In genomic region chr2:157943514-157944155, GRCm38 (mm10) we compare ENCODE assay signal across 8 mouse cellular contexts. TPM values are rescaled to one million over a fixed set of nuclear protein-coding genes. Genes with fewer than 3 reads are reported as not detected.
DNase-seq lines count a peak whose midpoint lies in the region; ATAC-seq and TF ChIP-seq lines count a peak whose summit lies in the region.

No protein-coding gene starts in this region.

- no peak overlapping the region for H3K27ac ChIP-seq in ES-Bruce4 (ENCODE audit: insufficient read depth, low read length)
- peak overlapping the region; percentile 20 for H3K27ac ChIP-seq in forebrain, embryonic 15.5 days (replicated peaks)
- H3K27ac ChIP-seq in liver, embryonic 16.5 days (ENCODE audit: low read length), result no peak overlapping the region
- no peak overlapping the region for H3K27ac ChIP-seq in olfactory bulb, adult 2 months (ENCODE audit: insufficient read depth, low read depth, low read length)

- intact Hi-C loops in heart, postnatal 14 days (cut with DNase I), result loop anchor here (5.0 to 10.0 kb wide), 2 partner anchors 306 to 339 kb away; no protein-coding TSS in a partner anchor

- TF ChIP-seq POLR2A in ES-Bruce4 (IDR thresholded peaks at IDR 0.05; ENCODE audit: insufficient read depth, low read length), result no peak
- TF ChIP-seq POLR2A in olfactory bulb, adult 2 months (IDR thresholded peaks at IDR 0.05; ENCODE audit: insufficient read depth, low read depth, low read length), result no peak

- H3K4me2 ChIP-seq in forebrain, embryonic 15.5 days (replicated peaks), result peak overlapping the region; percentile 95
- peak overlapping the region; percentile 54 for H3K4me2 ChIP-seq in liver, embryonic 16.5 days (ENCODE audit: low read depth, low read length)

- peak overlapping the region; percentile 78 for H3K9ac ChIP-seq in ES-Bruce4 (ENCODE audit: low read depth, poor library complexity, severe bottlenecking)
- H3K9ac ChIP-seq in forebrain, embryonic 15.5 days (replicated peaks), result peak overlapping the region; percentile 68
- no peak overlapping the region for H3K9ac ChIP-seq in liver, embryonic 16.5 days (ENCODE audit: low read depth, low read length)

- peak overlapping the region; percentile 61 for H3K4me3 ChIP-seq in ES-Bruce4 (ENCODE audit: low read depth, low read length)
- peak overlapping the region; percentile 52 for H3K4me3 ChIP-seq in forebrain, embryonic 15.5 days
- peak overlapping the region; percentile 31 for H3K4me3 ChIP-seq in liver, embryonic 16.5 days (ENCODE audit: low read depth, low read length)
- H3K4me3 ChIP-seq in olfactory bulb, adult 2 months (ENCODE audit: insufficient read depth, low read depth, low read length), result peak overlapping the region; percentile 54

- TF ChIP-seq EP300 in ES-Bruce4 (IDR thresholded peaks at IDR 0.05; ENCODE audit: insufficient read depth, low read depth, low read length), result no peak

- no peaks in the 10 kb centered on the region for H3K27me3 ChIP-seq in ES-Bruce4 (ENCODE audit: control insufficient read depth, insufficient read depth, low read length, poor library complexity, severe bottlenecking)
- H3K27me3 ChIP-seq in forebrain, embryonic 15.5 days, result peaks cover 19% of the 10 kb centered on the region; the same call in 1 of the 2 replicates
- peaks cover 51% of the 10 kb centered on the region for H3K27me3 ChIP-seq in liver, embryonic 16.5 days (ENCODE audit: control insufficient read depth, insufficient read depth, low read depth, low read length)

- ATAC-seq in cerebellum, adult (ENCODE audit: insufficient number of reproducible peaks, low FRiP score, low TSS enrichment), result peak; percentile 57; the same call in 1 of the 2 replicates
- ATAC-seq in forebrain, embryonic 15.5 days (replicated peaks), result peak; percentile 82
- ATAC-seq in liver, embryonic 16.5 days (ENCODE audit: low read depth), result no peak

- TF ChIP-seq CTCF in ES-Bruce4 (IDR thresholded peaks at IDR 0.05; ENCODE audit: low read depth, low read length), result peak; percentile 80
- TF ChIP-seq CTCF in olfactory bulb, adult 2 months (IDR thresholded peaks at IDR 0.05; ENCODE audit: insufficient read depth, low read depth, low read length), result peak; percentile 88

- under 1% methylated on average over 47 of the region's 47 CpGs for WGBS in forebrain, embryonic 15.5 days
- 2% methylated on average over 47 of the region's 47 CpGs for WGBS in liver, embryonic 16.5 days (ENCODE audit: insufficient replicate concordance)
- under 1% methylated on average over 47 of the region's 47 CpGs for WGBS in olfactory bulb, adult 2 months

- H3K36me3 ChIP-seq in ES-Bruce4 (ENCODE audit: control insufficient read depth, insufficient read depth, low read length, poor library complexity, severe bottlenecking), result no peaks in the 10 kb centered on the region
- H3K36me3 ChIP-seq in forebrain, embryonic 15.5 days, result no peaks in the 10 kb centered on the region
- no peaks in the 10 kb centered on the region for H3K36me3 ChIP-seq in liver, embryonic 16.5 days (ENCODE audit: control insufficient read depth, insufficient read depth)

- H3K9me3 ChIP-seq in ES-Bruce4 (replicated peaks; ENCODE audit: control insufficient read depth, insufficient read depth, low read length, poor library complexity, severe bottlenecking), result no peaks in the 10 kb centered on the region
- no peaks in the 10 kb centered on the region for H3K9me3 ChIP-seq in forebrain, embryonic 15.5 days
- no peaks in the 10 kb centered on the region for H3K9me3 ChIP-seq in liver, embryonic 16.5 days (replicated peaks; ENCODE audit: control insufficient read depth, low read length)

- DNase-seq in heart, postnatal 14 days, result peak; percentile 80 to 83
- DNase-seq in layer of hippocampus, adult 11-12 months (ENCODE audit: low spot score), result peak; percentile 86
- DNase-seq in thymus, postnatal 10 days (ENCODE audit: low spot score in 2 of 2), result peak; percentile 8 to 43

- no peaks in the 10 kb centered on the region for H3K4me1 ChIP-seq in ES-Bruce4 (ENCODE audit: control insufficient read depth, insufficient read depth, low read length)
- H3K4me1 ChIP-seq in forebrain, embryonic 15.5 days, result peaks cover 29% of the 10 kb centered on the region
- no peaks in the 10 kb centered on the region for H3K4me1 ChIP-seq in liver, embryonic 16.5 days (ENCODE audit: control insufficient read depth, low read depth, low read length)
- H3K4me1 ChIP-seq in olfactory bulb, adult 2 months (ENCODE audit: control insufficient read depth, insufficient read depth, low read length), result peaks cover 29% of the 10 kb centered on the region

RNA-seq across cellular contexts. Expression of gene Vstm2l, which starts 29.2 kb away (rescaled TPM):
- not detected in 2 replicates for polyA plus RNA-seq in ES-Bruce4 (2011; ENCODE audit: insufficient read depth, insufficient read length, low read depth, missing spikeins)
- 7.7 and 8.4 TPM in 2 replicates for polyA plus RNA-seq in forebrain, embryonic 15.5 days (2015; fragmentation: Nextera tagmentation; extraction: Ambion mirVana)
- total RNA-seq in heart, postnatal 14 days (2021), result not detected
- not detected in 2 replicates for polyA plus RNA-seq in liver, embryonic 16.5 days (2015; fragmentation: Nextera tagmentation; extraction: Ambion mirVana)
- polyA plus RNA-seq in olfactory bulb, adult 2 months (2012; ENCODE audit: insufficient read depth, insufficient read length, low replicate concordance, missing spikeins), result not detected in 2 replicates

Comparison
In these comparisons a context has a peak if more than half of its experiments do, and no peak if none do; other contexts are left out.
1. DNase-seq: peak in every context shown above with its lines; median percentile 86 in layer of hippocampus, adult 11-12 months; 82 in heart, postnatal 14 days; 26 in thymus, postnatal 10 days.